12 mouse cellular contexts compared by ENCODE assay signal in the genomic region with DNA sequence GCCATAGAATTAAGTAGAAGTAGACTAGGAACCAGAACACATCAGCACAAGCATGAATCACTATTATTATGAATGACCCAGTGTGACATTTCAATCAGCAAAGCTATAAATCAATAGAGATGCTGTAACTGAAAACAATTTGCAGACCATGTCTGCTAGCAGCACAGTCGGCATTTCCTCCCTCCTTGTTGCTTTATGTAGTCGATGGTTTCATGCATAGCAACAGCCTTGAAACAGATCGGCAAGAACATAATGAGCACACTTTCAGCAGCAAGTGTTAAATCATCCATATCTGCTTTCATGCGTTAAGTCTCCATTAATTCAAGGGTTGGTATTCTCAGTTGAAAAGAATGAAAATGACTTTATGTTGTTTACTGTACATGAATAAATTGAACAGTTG.
DNase-seq lines count a peak whose midpoint lies in the region; ATAC-seq and TF ChIP-seq lines count a peak whose summit lies in the region.
"Had no signal": no experiment of that assay in that cellular context is flagged by ENCODE, and none has a peak within 500 bp of the region (broad histone marks: within the 10 kb centered on the region; RNA-seq: fewer than 3 reads in every experiment).

No protein-coding gene starts in this region.

- no peak for ATAC-seq in hindbrain, embryonic 11.5 days (ENCODE audit: low FRiP score)
- ATAC-seq in hindbrain, embryonic 12.5 days (ENCODE audit: low FRiP score) = no peak
- peak; percentile 75; the same call in 1 of the 2 replicates for ATAC-seq in midbrain, embryonic 16.5 days
- 0 out of 2 replicates have a peak, but pooled peaks have one; percentile 54 for ATAC-seq in hindbrain, embryonic 15.5 days (ENCODE audit: low FRiP score, low read depth)

- no peak overlapping the region for H3K4me3 ChIP-seq in hindbrain, embryonic 11.5 days (ENCODE audit: low read depth, low read length)
- no peak overlapping the region for H3K4me3 ChIP-seq in hindbrain, embryonic 12.5 days
- no peak overlapping the region for H3K4me3 ChIP-seq in midbrain, embryonic 16.5 days (ENCODE audit: low read depth, low read length)
- no peak overlapping the region for H3K4me3 ChIP-seq in midbrain, embryonic 10.5 days
- H3K4me3 ChIP-seq in hindbrain, embryonic 15.5 days = no peak overlapping the region
- H3K4me3 ChIP-seq in thymus, adult 2 months (ENCODE audit: control insufficient read depth, insufficient read depth, low read length) = no peak overlapping the region

- TF ChIP-seq CTCF in thymus, adult 2 months (IDR thresholded peaks at IDR 0.05; ENCODE audit: borderline replicate concordance, control insufficient read depth, extremely low read depth, insufficient read depth, low read length, poor library complexity) = no peak

- no peak overlapping the region for H3K4me2 ChIP-seq in hindbrain, embryonic 11.5 days (replicated peaks; ENCODE audit: low read depth, low read length)
- no peak overlapping the region for H3K4me2 ChIP-seq in hindbrain, embryonic 12.5 days (replicated peaks)
- H3K4me2 ChIP-seq in midbrain, embryonic 16.5 days (ENCODE audit: low read length) = no peak overlapping the region
- H3K4me2 ChIP-seq in hindbrain, embryonic 15.5 days = no peak overlapping the region

- H3K27me3 ChIP-seq in hindbrain, embryonic 11.5 days (ENCODE audit: control insufficient read depth, insufficient read depth, low read length) = no peaks in the 10 kb centered on the region
- H3K27me3 ChIP-seq in hindbrain, embryonic 12.5 days = no peaks in the 10 kb centered on the region
- no peaks in the 10 kb centered on the region for H3K27me3 ChIP-seq in midbrain, embryonic 16.5 days (ENCODE audit: control insufficient read depth, insufficient read depth, low read depth, low read length)
- H3K27me3 ChIP-seq in midbrain, embryonic 10.5 days (ENCODE audit: low read depth, poor library complexity, severe bottlenecking) = no peaks in the 10 kb centered on the region
- no peaks in the 10 kb centered on the region for H3K27me3 ChIP-seq in hindbrain, embryonic 15.5 days
- no peaks in the 10 kb centered on the region for H3K27me3 ChIP-seq in thymus, adult 2 months (ENCODE audit: control insufficient read depth, insufficient read depth, low read length)

- no peaks in the 10 kb centered on the region for H3K36me3 ChIP-seq in hindbrain, embryonic 11.5 days (ENCODE audit: control insufficient read depth, insufficient read depth, low read length)
- H3K36me3 ChIP-seq in hindbrain, embryonic 12.5 days = no peaks in the 10 kb centered on the region
- no peaks in the 10 kb centered on the region for H3K36me3 ChIP-seq in midbrain, embryonic 16.5 days (ENCODE audit: control insufficient read depth, insufficient read depth, low read length)
- no peaks in the 10 kb centered on the region for H3K36me3 ChIP-seq in midbrain, embryonic 10.5 days
- no peaks in the 10 kb centered on the region for H3K36me3 ChIP-seq in hindbrain, embryonic 15.5 days
- H3K36me3 ChIP-seq in thymus, adult 2 months (ENCODE audit: control insufficient read depth, insufficient read depth, low read length) = no peaks in the 10 kb centered on the region

- H3K4me1 ChIP-seq in hindbrain, embryonic 11.5 days (replicated peaks; ENCODE audit: control insufficient read depth, insufficient read depth, low read length) = no peaks in the 10 kb centered on the region
- H3K4me1 ChIP-seq in hindbrain, embryonic 12.5 days = no peaks in the 10 kb centered on the region
- H3K4me1 ChIP-seq in midbrain, embryonic 16.5 days (ENCODE audit: control insufficient read depth, insufficient read depth, low read length) = no peaks in the 10 kb centered on the region
- H3K4me1 ChIP-seq in midbrain, embryonic 10.5 days = no peaks in the 10 kb centered on the region
- H3K4me1 ChIP-seq in hindbrain, embryonic 15.5 days (replicated peaks) = no peaks in the 10 kb centered on the region
- H3K4me1 ChIP-seq in thymus, adult 2 months (replicated peaks; ENCODE audit: control insufficient read depth, insufficient read depth, low read length) = no peaks in the 10 kb centered on the region

- WGBS in hindbrain, embryonic 11.5 days = 57% methylated on average over 4 of the region's 4 CpGs
- 40% methylated on average over 4 of the region's 4 CpGs for WGBS in hindbrain, embryonic 12.5 days
- WGBS in midbrain, embryonic 16.5 days = 27% methylated on average over 4 of the region's 4 CpGs
- WGBS in midbrain, embryonic 10.5 days = 64% methylated on average over 4 of the region's 4 CpGs
- 26% methylated on average over 4 of the region's 4 CpGs for WGBS in hindbrain, embryonic 15.5 days
- WGBS in thymus, adult 2 months = 61% methylated on average over 4 of the region's 4 CpGs

- no peaks in the 10 kb centered on the region for H3K9me3 ChIP-seq in hindbrain, embryonic 11.5 days (ENCODE audit: control insufficient read depth, low read length)
- no peaks in the 10 kb centered on the region for H3K9me3 ChIP-seq in hindbrain, embryonic 12.5 days (replicated peaks)
- H3K9me3 ChIP-seq in midbrain, embryonic 16.5 days (replicated peaks; ENCODE audit: control insufficient read depth, low read length, poor library complexity, severe bottlenecking) = no peaks in the 10 kb centered on the region
- H3K9me3 ChIP-seq in midbrain, embryonic 10.5 days (replicated peaks) = no peaks in the 10 kb centered on the region
- H3K9me3 ChIP-seq in hindbrain, embryonic 15.5 days = no peaks in the 10 kb centered on the region

- DNase-seq in hindbrain, embryonic 11.5 days (ENCODE audit: low spot score) = peak; percentile 1
- no peak for DNase-seq in midbrain, embryonic 10.5 days (ENCODE audit: low spot score)
- no peak for DNase-seq in thymus, adult 2 months
- DNase-seq in heart, postnatal 4 days = no peak
- DNase-seq: kidney, adult 11 months; liver; lung, postnatal 14 days; right cerebral cortex, adult 18-20 months; thymus, postnatal 14 days had no signal

- H3K9ac ChIP-seq in hindbrain, embryonic 11.5 days (ENCODE audit: low read depth, low read length) = no peak overlapping the region
- no peak overlapping the region for H3K9ac ChIP-seq in hindbrain, embryonic 12.5 days
- H3K9ac ChIP-seq in midbrain, embryonic 16.5 days (ENCODE audit: low read depth, low read length) = no peak overlapping the region
- no peak overlapping the region for H3K9ac ChIP-seq in hindbrain, embryonic 15.5 days

- no peak overlapping the region for H3K27ac ChIP-seq in hindbrain, embryonic 11.5 days (ENCODE audit: low read depth, low read length)
- no peak overlapping the region for H3K27ac ChIP-seq in hindbrain, embryonic 12.5 days
- no peak overlapping the region for H3K27ac ChIP-seq in midbrain, embryonic 16.5 days (ENCODE audit: low read length)
- H3K27ac ChIP-seq in midbrain, embryonic 10.5 days (replicated peaks) = no peak overlapping the region
- H3K27ac ChIP-seq in hindbrain, embryonic 15.5 days (replicated peaks) = peak overlapping the region; percentile 45; the same call in 1 of the 2 replicates
- no peak overlapping the region for H3K27ac ChIP-seq in thymus, adult 2 months (ENCODE audit: control insufficient read depth, insufficient read depth, low read length)

- no peak for TF ChIP-seq POLR2A in thymus, adult 2 months (IDR thresholded peaks at IDR 0.05; ENCODE audit: control insufficient read depth, extremely low read depth, insufficient read depth, low read length, poor library complexity)

Comparison
In these comparisons a context has a peak if more than half of its experiments do, and no peak if none do; other contexts are left out.
1. ATAC-seq: peak in midbrain, embryonic 16.5 days (single experiment) and hindbrain, embryonic 15.5 days (single experiment); none in hindbrain, embryonic 11.5 days (single experiment) and hindbrain, embryonic 12.5 days (single experiment).